8 mouse cellular contexts compared by ENCODE assay signal in the genomic region with DNA sequence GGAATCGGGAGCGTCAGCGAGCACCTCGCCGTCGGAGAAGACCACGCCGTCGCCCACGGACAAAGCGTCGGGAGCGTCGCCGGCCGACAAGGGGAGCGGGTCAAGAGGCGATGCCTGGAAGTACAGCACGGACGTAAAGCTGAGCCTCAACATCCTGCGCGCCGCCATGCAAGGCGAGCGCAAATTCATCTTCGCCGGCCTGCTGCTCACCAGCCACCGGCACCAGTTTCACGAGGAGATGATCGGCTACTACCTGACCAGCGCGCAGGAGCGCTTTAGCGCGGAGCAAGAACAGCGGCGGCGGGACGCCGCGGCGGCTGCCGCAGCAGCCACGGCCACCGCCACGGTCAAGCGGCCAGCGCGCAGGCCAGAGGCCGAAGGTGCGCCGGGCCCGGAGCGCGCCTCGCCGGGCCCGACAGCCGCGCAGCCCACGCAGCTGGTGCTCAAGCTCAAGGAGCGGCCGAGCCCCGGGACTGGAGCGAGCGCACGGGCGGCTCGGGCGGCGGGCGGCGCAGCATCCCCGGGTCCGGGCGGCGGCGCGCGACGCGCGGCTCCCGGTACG.
A peak's percentile ranks its signal among the peaks of the same experiment; 100 is the strongest.
DNase-seq lines count a peak whose midpoint lies in the region; ATAC-seq and TF ChIP-seq lines count a peak whose summit lies in the region.

No protein-coding gene starts in this region.

- peak; percentile 51 for DNase-seq in embryo, embryonic 10 days (ENCODE audit: low spot score)
- DNase-seq in embryo, embryonic 9.5 days (ENCODE audit: extremely low spot score): no peak
- DNase-seq in testis, postnatal 10 days (ENCODE audit: low spot score): no peak
- no peak for DNase-seq in thymus, adult 18-20 months
- no peak for DNase-seq in left cerebral cortex, adult 2 months (ENCODE audit: extremely low spot score in 1 of 2, low spot score in 2 of 2)

- TF ChIP-seq CTCF in testis, adult 2 months (IDR thresholded peaks at IDR 0.05; ENCODE audit: control insufficient read depth, insufficient read depth, insufficient replicate concordance, low read depth, low read length): no peak
- no peak for TF ChIP-seq CTCF in left cerebral cortex, adult 2 months (IDR thresholded peaks at IDR 0.05)

- intact Hi-C loops in left cerebral cortex, adult 2 months (cut with DNase I): no loop called here

- no peaks in the 10 kb centered on the region for H3K27me3 ChIP-seq in testis, adult 2 months (ENCODE audit: control insufficient read depth, insufficient read depth, low read length)
- peaks cover 95% of the 10 kb centered on the region for H3K27me3 ChIP-seq in limb, embryonic 13.5 days
- H3K27me3 ChIP-seq in stomach, embryonic 16.5 days (ENCODE audit: control insufficient read depth, insufficient read depth, low read length): peaks cover 72% of the 10 kb centered on the region

- no peak overlapping the region for H3K27ac ChIP-seq in testis, adult 2 months (ENCODE audit: control insufficient read depth, insufficient read depth, low read depth, low read length)
- H3K27ac ChIP-seq in limb, embryonic 13.5 days: no peak overlapping the region
- no peak overlapping the region for H3K27ac ChIP-seq in stomach, embryonic 16.5 days (ENCODE audit: low read length)
- no peak overlapping the region for H3K27ac ChIP-seq in left cerebral cortex, adult 2 months

- peaks cover 23% of the 10 kb centered on the region for H3K4me1 ChIP-seq in testis, adult 2 months (ENCODE audit: control insufficient read depth, insufficient read depth, low read length)
- peaks cover 30% of the 10 kb centered on the region for H3K4me1 ChIP-seq in limb, embryonic 13.5 days
- peaks cover 18% of the 10 kb centered on the region for H3K4me1 ChIP-seq in stomach, embryonic 16.5 days (ENCODE audit: control insufficient read depth, insufficient read depth, low read length)

- H3K4me3 ChIP-seq in testis, adult 2 months (ENCODE audit: control insufficient read depth, low read depth, low read length): peak overlapping the region; percentile 77
- peak overlapping the region; percentile 49 for H3K4me3 ChIP-seq in limb, embryonic 13.5 days
- peak overlapping the region; percentile 47 for H3K4me3 ChIP-seq in stomach, embryonic 16.5 days (replicated peaks; ENCODE audit: low read length)
- H3K4me3 ChIP-seq in left cerebral cortex, adult 2 months: no peak overlapping the region; the same call in 1 of the 2 replicates

- no peaks in the 10 kb centered on the region for H3K9me3 ChIP-seq in limb, embryonic 13.5 days
- no peaks in the 10 kb centered on the region for H3K9me3 ChIP-seq in stomach, embryonic 16.5 days (replicated peaks; ENCODE audit: control insufficient read depth, low read length)

- no peak for ATAC-seq in limb, embryonic 13.5 days (ENCODE audit: low FRiP score, low read depth)
- ATAC-seq in stomach, embryonic 16.5 days (ENCODE audit: insufficient read depth, low FRiP score): no peak

- H3K4me2 ChIP-seq in limb, embryonic 13.5 days (replicated peaks): peak overlapping the region; percentile 78
- peak overlapping the region; percentile 70 for H3K4me2 ChIP-seq in stomach, embryonic 16.5 days (ENCODE audit: low read depth, low read length)

- H3K9ac ChIP-seq in limb, embryonic 13.5 days: peak overlapping the region; percentile 45
- H3K9ac ChIP-seq in stomach, embryonic 16.5 days (ENCODE audit: low read length): peak overlapping the region; percentile 46; the same call in 1 of the 2 replicates

- H3K36me3 ChIP-seq in testis, adult 2 months (ENCODE audit: control insufficient read depth, insufficient read depth, low read length): no peaks in the 10 kb centered on the region
- no peaks in the 10 kb centered on the region for H3K36me3 ChIP-seq in limb, embryonic 13.5 days
- no peaks in the 10 kb centered on the region for H3K36me3 ChIP-seq in stomach, embryonic 16.5 days (ENCODE audit: control insufficient read depth, insufficient read depth, low read length)

- WGBS in limb, embryonic 13.5 days: under 1% methylated on average over 61 of the region's 85 CpGs
- 1% methylated on average over 85 of the region's 85 CpGs for WGBS in stomach, embryonic 16.5 days

- no peak for TF ChIP-seq POLR2A in testis, adult 2 months (IDR thresholded peaks at IDR 0.05; ENCODE audit: control insufficient read depth, low read depth, low read length)
